Mouse (Mus musculus): ENCODE data around the gene Snd1.

GRCm38 (mm10) chr6:28576356-28577264, 101.7 kb downstream of the Snd1 start:
- TF ChIP-seq POLR2A (IDR thresholded peaks at IDR 0.05; ENCODE audit: borderline replicate concordance, low read depth, low read length), result no peak
- no peak for TF ChIP-seq CTCF (IDR thresholded peaks at IDR 0.05; ENCODE audit: low read depth, low read length)
